Mouse (Mus musculus): ENCODE data around the gene Kxd1. TPM values are rescaled to one million over a fixed set of nuclear protein-coding genes. Genes with fewer than 3 reads are reported as not detected.

Gene Kxd1
- polyA plus RNA-seq, 1 experiment from 2014 or later = 81.8 TPM

DNA sequence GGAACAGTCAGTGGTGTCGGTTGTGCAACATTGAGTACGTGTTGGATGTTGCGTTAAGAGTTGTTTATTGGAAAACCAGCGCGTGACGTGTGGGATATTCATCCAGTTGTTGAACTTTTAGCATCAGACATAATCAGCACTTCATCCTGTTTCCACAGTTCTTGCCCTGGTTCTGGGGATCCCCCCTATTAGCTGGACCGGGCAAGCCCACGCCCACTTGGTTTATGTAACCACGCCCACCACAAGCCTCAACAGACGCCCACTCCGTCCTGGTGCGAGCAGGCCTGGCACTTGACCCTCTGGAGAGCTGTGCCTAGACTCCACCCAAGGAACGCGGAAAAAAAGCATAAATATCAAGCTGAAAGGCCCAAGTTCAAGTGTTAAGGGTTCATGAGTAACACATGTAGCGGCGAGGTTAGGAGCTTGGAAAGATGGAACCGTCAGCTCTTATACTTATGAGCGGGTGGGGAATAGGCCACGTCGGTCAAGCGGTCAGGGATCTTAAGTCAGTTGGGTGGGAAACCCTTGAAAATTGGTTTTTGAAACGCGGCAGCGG lies 10.3 kb upstream of the Kxd1 start:
- H3K4me2 ChIP-seq (ENCODE audit: low read length) = peak overlapping the region; percentile 85

DNA sequence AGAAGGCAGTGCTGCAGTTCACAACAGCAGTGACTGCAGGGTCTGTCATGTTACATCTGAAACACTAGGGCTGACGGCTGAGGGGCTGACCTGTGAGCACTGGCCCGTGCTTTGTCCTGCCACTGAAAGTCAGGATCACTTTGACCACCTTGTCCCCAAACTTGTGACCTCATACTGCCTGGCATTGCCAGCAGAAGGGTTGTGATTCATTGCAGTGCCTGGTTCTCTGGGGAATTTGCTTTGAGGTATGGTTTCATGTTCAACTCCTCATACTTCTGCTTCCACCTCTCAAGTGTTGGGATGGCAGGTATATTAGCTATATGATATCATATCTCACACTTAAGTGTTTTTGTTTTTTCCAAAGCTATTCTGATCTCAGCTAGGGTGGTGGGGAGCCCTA lies 7.9 kb upstream of the Kxd1 start:
- no peak for ATAC-seq (replicated peaks; ENCODE audit: low FRiP score, low read depth)
- Histone ChIP-seq H3K27me3 (ENCODE audit: insufficient read depth, low read length) (no peaks in the 10 kb centered on the region), H3K9me3 (replicated peaks; ENCODE audit: low read length) (no peaks in the 10 kb centered on the region), H3K27ac (no peak overlapping the region), H3K4me3 (replicated peaks; ENCODE audit: low read depth, low read length) (no peak overlapping the region), H3K36me3 (ENCODE audit: insufficient read depth, low read length) (peaks cover 41% of the 10 kb centered on the region), H3K4me2 (ENCODE audit: low read length) (no peak overlapping the region), H3K4me1 (replicated peaks; ENCODE audit: insufficient read depth, low read length) (0 out of 2 replicates have a peak, but pooled peaks cover 2% of the 10 kb centered on the region), H3K9ac (ENCODE audit: low read depth, low read length) (no peak overlapping the region)
- 92% methylated on average over 2 of the region's 2 CpGs for WGBS
- DNase-seq (ENCODE audit: low spot score) = no peak
- TF ChIP-seq CTCF (IDR thresholded peaks at IDR 0.05; ENCODE audit: low read depth) = no peak

More for the DNA sequence above, 10.3 kb upstream of the Kxd1 start:
- peak overlapping the region; percentile 73 for H3K4me3 ChIP-seq (replicated peaks; ENCODE audit: low read depth, low read length)
- no peaks in the 10 kb centered on the region for H3K9me3 ChIP-seq (replicated peaks; ENCODE audit: low read length)
- peak overlapping the region; percentile 50 for H3K9ac ChIP-seq (ENCODE audit: low read depth, low read length)
- peak overlapping the region; percentile 87 for H3K27ac ChIP-seq
- H3K36me3 ChIP-seq (ENCODE audit: insufficient read depth, low read length) = peaks cover 19% of the 10 kb centered on the region; the same call in 1 of the 2 replicates
- TF ChIP-seq CTCF (IDR thresholded peaks at IDR 0.05; ENCODE audit: low read depth) = no peak
- WGBS = 12% methylated on average over 24 of the region's 24 CpGs
- DNase-seq (ENCODE audit: low spot score) (peak; percentile 78), ATAC-seq (replicated peaks; ENCODE audit: low FRiP score, low read depth) (peak; percentile 29; the same call in 1 of the 2 replicates)
- H3K4me1 ChIP-seq (replicated peaks; ENCODE audit: insufficient read depth, low read length) = 0 out of 2 replicates have a peak, but pooled peaks cover 11% of the 10 kb centered on the region
- H3K27me3 ChIP-seq (ENCODE audit: insufficient read depth, low read length) = no peaks in the 10 kb centered on the region

DNA sequence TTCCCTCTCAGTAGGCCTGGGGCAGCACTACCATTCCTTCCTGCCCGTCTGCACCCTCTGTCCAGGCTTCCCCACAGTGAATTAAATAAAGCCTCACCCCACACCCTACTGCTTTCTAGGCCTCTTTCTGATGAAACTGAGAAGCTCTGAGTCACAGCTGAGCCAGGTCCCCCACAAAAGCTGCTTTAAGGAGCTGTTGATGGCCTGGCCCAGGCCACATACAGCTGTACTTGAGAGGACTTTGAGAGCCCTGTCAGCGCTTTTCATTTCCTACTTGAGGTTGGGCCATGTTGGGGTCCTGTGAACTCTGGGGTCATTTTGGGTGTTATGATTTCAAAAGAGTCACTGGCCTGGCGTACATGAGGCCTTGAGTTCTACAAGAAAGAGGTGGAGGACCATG lies 7.5 kb upstream of the Kxd1 start:
- Histone ChIP-seq H3K4me2 (ENCODE audit: low read length) (no peak overlapping the region), H3K9me3 (replicated peaks; ENCODE audit: low read length) (no peaks in the 10 kb centered on the region), H3K27ac (no peak overlapping the region), H3K4me3 (replicated peaks; ENCODE audit: low read depth, low read length) (no peak overlapping the region), H3K4me1 (replicated peaks; ENCODE audit: insufficient read depth, low read length) (no peaks in the 10 kb centered on the region), H3K36me3 (ENCODE audit: insufficient read depth, low read length) (peaks cover 43% of the 10 kb centered on the region), H3K27me3 (ENCODE audit: insufficient read depth, low read length) (no peaks in the 10 kb centered on the region), H3K9ac (ENCODE audit: low read depth, low read length) (no peak overlapping the region)
- ATAC-seq (replicated peaks; ENCODE audit: low FRiP score, low read depth) (no peak), DNase-seq (ENCODE audit: low spot score) (no peak)
- WGBS = 90% methylated on average over 3 of the region's 3 CpGs
- no peak for TF ChIP-seq CTCF (IDR thresholded peaks at IDR 0.05; ENCODE audit: low read depth)

GRCm38 (mm10) chr8:70534281-70534680 lies 6.5 kb upstream of the Kxd1 start:
- no peak overlapping the region for H3K4me2 ChIP-seq (ENCODE audit: low read length)
- H3K36me3 ChIP-seq (ENCODE audit: insufficient read depth, low read length) = peaks cover 43% of the 10 kb centered on the region
- H3K4me1 ChIP-seq (replicated peaks; ENCODE audit: insufficient read depth, low read length) = no peaks in the 10 kb centered on the region
- no peaks in the 10 kb centered on the region for H3K9me3 ChIP-seq (replicated peaks; ENCODE audit: low read length)
- H3K27me3 ChIP-seq (ENCODE audit: insufficient read depth, low read length) = no peaks in the 10 kb centered on the region
- 92% methylated on average over 12 of the region's 12 CpGs for WGBS
- DNase-seq (ENCODE audit: low spot score) = no peak
- H3K4me3 ChIP-seq (replicated peaks; ENCODE audit: low read depth, low read length) = no peak overlapping the region
- no peak for TF ChIP-seq CTCF (IDR thresholded peaks at IDR 0.05; ENCODE audit: low read depth)
- no peak overlapping the region for H3K27ac ChIP-seq
- no peak overlapping the region for H3K9ac ChIP-seq (ENCODE audit: low read depth, low read length)
- no peak for ATAC-seq (replicated peaks; ENCODE audit: low FRiP score, low read depth)

GRCm38 (mm10) chr8:70530314-70530713 lies 2.6 kb upstream of the Kxd1 start:
- Histone ChIP-seq H3K9me3 (replicated peaks; ENCODE audit: low read length) (no peaks in the 10 kb centered on the region), H3K4me2 (ENCODE audit: low read length) (no peak overlapping the region), H3K4me3 (replicated peaks; ENCODE audit: low read depth, low read length) (no peak overlapping the region), H3K9ac (ENCODE audit: low read depth, low read length) (no peak overlapping the region), H3K36me3 (ENCODE audit: insufficient read depth, low read length) (peaks cover 31% of the 10 kb centered on the region), H3K27me3 (ENCODE audit: insufficient read depth, low read length) (no peaks in the 10 kb centered on the region), H3K4me1 (replicated peaks; ENCODE audit: insufficient read depth, low read length) (0 out of 2 replicates have a peak, but pooled peaks cover 5% of the 10 kb centered on the region), H3K27ac (no peak overlapping the region)
- WGBS = 91% methylated on average over 2 of the region's 2 CpGs
- TF ChIP-seq CTCF (IDR thresholded peaks at IDR 0.05; ENCODE audit: low read depth) = peak; percentile 22; the same call in 1 of the 2 replicates
- ATAC-seq (replicated peaks; ENCODE audit: low FRiP score, low read depth) (no peak), DNase-seq (ENCODE audit: low spot score) (no peak)

DNA sequence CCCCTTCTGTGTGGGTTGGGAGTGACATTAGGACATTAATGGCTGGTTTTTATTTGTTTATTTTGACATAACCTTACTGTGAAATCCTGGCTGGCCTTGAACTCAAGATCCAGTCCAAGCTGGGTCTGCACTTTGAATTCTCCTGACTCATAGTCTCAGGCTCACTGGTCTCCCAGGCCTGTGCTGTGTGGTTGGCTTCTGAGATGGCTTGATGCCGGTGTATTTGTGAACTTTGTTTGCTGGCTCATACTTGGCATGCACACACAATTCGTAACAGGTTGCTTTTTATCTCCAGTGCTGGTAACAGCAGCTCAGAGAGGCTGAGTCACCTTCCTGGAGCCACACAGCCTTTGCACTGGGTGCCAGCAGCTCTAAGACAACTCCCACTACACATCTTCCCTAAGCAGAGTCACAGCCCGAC lies 2.0 kb upstream of the Kxd1 start:
- Histone ChIP-seq H3K4me3 (replicated peaks; ENCODE audit: low read depth, low read length) (no peak overlapping the region), H3K27me3 (ENCODE audit: insufficient read depth, low read length) (no peaks in the 10 kb centered on the region), H3K4me1 (replicated peaks; ENCODE audit: insufficient read depth, low read length) (0 out of 2 replicates have a peak, but pooled peaks cover 5% of the 10 kb centered on the region), H3K9me3 (replicated peaks; ENCODE audit: low read length) (no peaks in the 10 kb centered on the region), H3K36me3 (ENCODE audit: insufficient read depth, low read length) (peaks cover 30% of the 10 kb centered on the region), H3K27ac (no peak overlapping the region), H3K9ac (ENCODE audit: low read depth, low read length) (0 out of 2 replicates have a peak overlapping the region, but pooled peaks have one; percentile 0), H3K4me2 (ENCODE audit: low read length) (no peak overlapping the region)
- ATAC-seq (replicated peaks; ENCODE audit: low FRiP score, low read depth) = no peak
- TF ChIP-seq CTCF (IDR thresholded peaks at IDR 0.05; ENCODE audit: low read depth) = no peak
- 88% methylated on average over 3 of the region's 3 CpGs for WGBS
- no peak for DNase-seq (ENCODE audit: low spot score)
